Mouse (Mus musculus): Measurements from ENCODE around the gene Btbd35f27. TPM values are rescaled to one million over a fixed set of nuclear protein-coding genes. Genes with fewer than 3 reads are reported as not detected.
"Not testable (repeated sequence)": the region's sequence is repeated elsewhere in the genome, so short reads cannot be mapped to it uniquely, and the experiment has no call there.

The Btbd35f27 gene
- polyA plus RNA-seq (2016; fragmentation: Nextera tagmentation; extraction: Ambion mirVana), result not detected in 2 replicates

- H3K9me3 ChIP-seq; H3K4me1 ChIP-seq; H3K27ac ChIP-seq; ATAC-seq (ENCODE audit: insufficient number of reproducible peaks, insufficient read depth, low FRiP score, low TSS enrichment); H3K4me2 ChIP-seq (replicated peaks); H3K4me3 ChIP-seq; H3K9ac ChIP-seq; H3K27me3 ChIP-seq; H3K36me3 ChIP-seq: not testable (repeated sequence)
- 64% methylated on average over 1 of the region's 3 CpGs for WGBS
These were observed at the start of gene Btbd35f27 for GRCm38 (mm10) chrX:4951835-4952234. Gene Btbd35f27 (plus strand): TSS chrX:4952135.

Other genes with a start within 250 kb of the Btbd35f27 start
- not detected in 2 replicates for gene Btbd35f4, start 151.6 kb upstream of the Btbd35f27 start, polyA plus RNA-seq (2016; fragmentation: Nextera tagmentation; extraction: Ambion mirVana)

All from embryonic facial prominence, embryonic 12.5 days (tissue).